Comparison of ENCODE assay signal across 9 mouse cellular contexts in genomic region chr5:74432879-74433539, GRCm38 (mm10).
DNase-seq lines count a peak whose midpoint lies in the region; ATAC-seq and TF ChIP-seq lines count a peak whose summit lies in the region.
"Had no signal": no experiment of that assay in that cellular context is flagged by ENCODE, and none has a peak within 500 bp of the region (broad histone marks: within the 10 kb centered on the region; RNA-seq: fewer than 3 reads in every experiment).

No protein-coding gene starts in this region.

- no peak for DNase-seq in kidney, adult 11 months
- no peak for DNase-seq in right cerebral cortex, adult 18-20 months
- DNase-seq in left cerebral cortex, adult 8-10 months (ENCODE audit: low spot score in 2 of 2), result no peak
- no peak for DNase-seq in layer of hippocampus, adult 9-11 months
- DNase-seq: liver, embryonic 13.5 days had no signal

- H3K9me3 ChIP-seq in kidney, embryonic 16.5 days (ENCODE audit: low read length), result no peaks in the 10 kb centered on the region
- no peaks in the 10 kb centered on the region for H3K9me3 ChIP-seq in intestine, embryonic 15.5 days
- 0 out of 2 replicates have a peak, but pooled peaks cover 3% of the 10 kb centered on the region for H3K9me3 ChIP-seq in neural tube, embryonic 13.5 days
- H3K9me3 ChIP-seq: liver, embryonic 13.5 days had no signal

- peak overlapping the region; percentile 41 for H3K4me2 ChIP-seq in kidney, embryonic 16.5 days (replicated peaks; ENCODE audit: low read depth, low read length)
- peak overlapping the region; percentile 45 for H3K4me2 ChIP-seq in intestine, embryonic 15.5 days (replicated peaks)
- H3K4me2 ChIP-seq in neural tube, embryonic 13.5 days, result peak overlapping the region; percentile 41
- H3K4me2 ChIP-seq: liver, embryonic 13.5 days had no signal

- TF ChIP-seq CTCF in embryonic fibroblast, embryonic 13.5 days (IDR thresholded peaks at IDR 0.05; ENCODE audit: borderline replicate concordance, insufficient read depth, low read length), result no peak

- WGBS in kidney, embryonic 16.5 days, result 18% methylated on average over 14 of the region's 14 CpGs
- 11% methylated on average over 14 of the region's 14 CpGs for WGBS in intestine, embryonic 15.5 days
- WGBS in neural tube, embryonic 13.5 days, result 9% methylated on average over 14 of the region's 14 CpGs

- TF ChIP-seq POLR2A in embryonic fibroblast, embryonic 13.5 days (IDR thresholded peaks at IDR 0.05; ENCODE audit: low read depth, low read length), result no peak

- H3K4me3 ChIP-seq in kidney, embryonic 16.5 days (ENCODE audit: low read length), result no peak overlapping the region
- peak overlapping the region; percentile 7 for H3K4me3 ChIP-seq in embryonic fibroblast, embryonic 13.5 days (ENCODE audit: insufficient read depth, low read length)
- H3K4me3 ChIP-seq in intestine, embryonic 15.5 days (replicated peaks), result no peak overlapping the region
- H3K4me3 ChIP-seq in neural tube, embryonic 13.5 days, result peak overlapping the region; percentile 7; the same call in 1 of the 2 replicates
- H3K4me3 ChIP-seq: liver, embryonic 13.5 days had no signal

- no peaks in the 10 kb centered on the region for H3K36me3 ChIP-seq in kidney, embryonic 16.5 days (ENCODE audit: insufficient read depth, low read length)
- no peaks in the 10 kb centered on the region for H3K36me3 ChIP-seq in intestine, embryonic 15.5 days
- H3K36me3 ChIP-seq in neural tube, embryonic 13.5 days, result no peaks in the 10 kb centered on the region
- H3K36me3 ChIP-seq: liver, embryonic 13.5 days had no signal

- H3K9ac ChIP-seq in kidney, embryonic 16.5 days (replicated peaks; ENCODE audit: low read length), result no peak overlapping the region
- no peak overlapping the region for H3K9ac ChIP-seq in intestine, embryonic 15.5 days
- H3K9ac ChIP-seq in neural tube, embryonic 13.5 days, result 0 out of 2 replicates have a peak overlapping the region, but pooled peaks have one; percentile 18
- H3K9ac ChIP-seq: liver, embryonic 13.5 days had no signal

- H3K4me1 ChIP-seq in kidney, embryonic 16.5 days (ENCODE audit: insufficient read depth, low read length), result peaks cover 10% of the 10 kb centered on the region; the same call in 1 of the 2 replicates
- peaks cover 3% of the 10 kb centered on the region; the same call in 1 of the 2 replicates for H3K4me1 ChIP-seq in embryonic fibroblast, embryonic 13.5 days (ENCODE audit: control insufficient read depth, insufficient read depth, low read length)
- H3K4me1 ChIP-seq in intestine, embryonic 15.5 days (replicated peaks), result no peaks in the 10 kb centered on the region
- H3K4me1 ChIP-seq in neural tube, embryonic 13.5 days (replicated peaks), result peaks cover 17% of the 10 kb centered on the region; the same call in 1 of the 2 replicates
- H3K4me1 ChIP-seq: liver, embryonic 13.5 days had no signal

- no peaks in the 10 kb centered on the region for H3K27me3 ChIP-seq in kidney, embryonic 16.5 days (ENCODE audit: insufficient read depth, low read length)
- H3K27me3 ChIP-seq in intestine, embryonic 15.5 days (replicated peaks), result no peaks in the 10 kb centered on the region
- peaks cover 44% of the 10 kb centered on the region for H3K27me3 ChIP-seq in neural tube, embryonic 13.5 days
- H3K27me3 ChIP-seq: liver, embryonic 13.5 days had no signal

- H3K27ac ChIP-seq in kidney, embryonic 16.5 days (ENCODE audit: low read length), result peak overlapping the region; percentile 74
- peak overlapping the region; percentile 83 for H3K27ac ChIP-seq in embryonic fibroblast, embryonic 13.5 days (ENCODE audit: insufficient read depth, low read length)
- H3K27ac ChIP-seq in intestine, embryonic 15.5 days, result 0 out of 2 replicates have a peak overlapping the region, but pooled peaks have one; percentile 15
- H3K27ac ChIP-seq in neural tube, embryonic 13.5 days (replicated peaks), result no peak overlapping the region
- H3K27ac ChIP-seq: liver, embryonic 13.5 days had no signal

- peak; percentile 82 for ATAC-seq in kidney, embryonic 16.5 days (ENCODE audit: low FRiP score, low TSS enrichment)
- ATAC-seq in intestine, embryonic 15.5 days, result peak; percentile 43; the same call in 1 of the 2 replicates
- ATAC-seq in neural tube, embryonic 13.5 days (ENCODE audit: low read depth), result peak; percentile 47; the same call in 1 of the 2 replicates

Comparison
In these comparisons a context has a peak if more than half of its experiments do, and no peak if none do; other contexts are left out.
1. H3K4me3 ChIP-seq: peak in embryonic fibroblast, embryonic 13.5 days (single experiment) and neural tube, embryonic 13.5 days (single experiment); none in kidney, embryonic 16.5 days (single experiment) and intestine, embryonic 15.5 days (single experiment).
2. Peak in every context shown above with its lines, with median percentiles within 50 percentile points of each other: ATAC-seq and H3K4me2 ChIP-seq.